Mouse (Mus musculus): ENCODE data around the gene Foxn3. TPM values are rescaled to one million over a fixed set of nuclear protein-coding genes. Genes with fewer than 3 reads are reported as not detected.

Gene Foxn3
- total RNA-seq, 1 experiment from 2014 or later = 41.7 TPM

DNA sequence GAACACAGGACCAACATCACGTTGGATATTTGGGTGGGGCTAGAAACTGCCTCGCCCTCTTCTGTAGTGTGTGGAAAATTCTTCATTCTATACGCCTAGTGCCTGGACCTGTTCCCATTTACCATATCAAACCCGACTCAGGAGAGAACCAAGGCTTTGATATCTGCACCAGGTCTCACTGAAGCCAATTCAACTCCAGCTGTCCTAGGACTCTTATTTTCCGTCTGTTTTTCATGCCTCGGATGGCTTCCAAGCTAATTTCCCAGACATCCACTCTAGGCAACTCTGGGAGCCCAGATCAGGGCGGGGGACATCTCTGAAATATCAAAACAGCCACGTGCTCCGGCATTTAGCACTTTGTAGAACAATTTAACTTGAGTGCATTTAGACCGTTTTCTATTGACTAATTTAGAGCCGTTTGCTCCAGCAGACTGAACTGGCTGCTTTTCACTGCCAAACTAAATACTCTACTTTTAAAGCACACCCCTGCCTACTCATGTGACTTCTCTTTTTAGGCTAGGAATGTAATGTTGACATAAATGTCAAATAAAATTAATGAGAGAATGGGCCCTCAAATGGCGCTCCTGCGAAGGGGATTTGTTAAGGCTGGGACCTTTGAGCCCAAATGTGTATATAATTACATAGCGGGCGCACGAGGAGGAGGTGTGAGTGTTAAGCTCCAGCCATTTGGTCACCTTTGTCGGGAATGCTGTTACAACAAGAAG is 33.5 kb downstream of the Foxn3 start:
- peak; percentile 30; the same call in 1 of the 2 replicates for ATAC-seq (replicated peaks; ENCODE audit: low read depth, poor library complexity, severe bottlenecking)

DNA sequence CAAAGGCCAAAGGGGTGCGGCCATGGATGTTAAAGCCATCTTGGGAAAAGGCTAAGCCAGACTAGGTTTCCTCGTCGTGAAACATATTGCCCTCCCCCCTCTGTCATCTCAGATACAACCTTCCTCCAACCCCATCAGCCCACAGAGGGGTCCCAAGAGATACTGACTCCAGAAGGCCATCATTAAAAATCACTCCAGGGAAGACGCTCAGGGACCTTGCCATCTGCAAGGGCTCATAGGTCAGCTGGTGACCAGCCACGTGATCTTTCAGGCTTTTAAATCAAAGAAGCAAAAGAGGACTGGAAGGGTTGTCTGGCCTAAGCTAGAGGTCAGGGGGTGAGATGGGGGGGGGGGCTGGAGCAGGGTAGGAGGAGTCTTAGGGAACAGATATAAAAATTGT is 34.4 kb downstream of the Foxn3 start:
- ATAC-seq (replicated peaks; ENCODE audit: low read depth, poor library complexity, severe bottlenecking) = no peak

DNA sequence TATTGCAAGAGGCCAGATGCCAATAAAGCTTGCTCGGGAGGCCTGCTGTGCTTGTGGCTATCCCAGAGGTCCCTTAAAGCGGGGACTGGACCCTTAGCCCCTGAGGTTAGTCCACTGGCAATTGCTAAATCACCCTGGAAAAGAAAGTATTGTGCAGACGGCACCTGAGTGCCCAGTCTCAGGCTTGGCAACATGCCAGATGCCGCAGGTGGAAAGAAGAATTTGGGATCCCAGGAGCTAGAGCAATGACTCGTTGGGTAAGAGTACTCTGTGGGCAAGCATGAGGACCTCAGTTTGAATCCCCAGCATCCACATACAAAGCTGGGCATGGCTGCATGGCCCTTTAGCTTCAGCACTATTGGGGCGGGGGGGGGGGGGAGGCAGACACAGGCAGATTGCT is 35.9 kb downstream of the Foxn3 start:
- no peak for ATAC-seq (replicated peaks; ENCODE audit: low read depth, poor library complexity, severe bottlenecking)

GRCm38 (mm10) chr12:99526571-99527140 is 36.7 kb downstream of the Foxn3 start:
- ATAC-seq (replicated peaks; ENCODE audit: low read depth, poor library complexity, severe bottlenecking) = peak; percentile 53

GRCm38 (mm10) chr12:99522882-99523281 is 40.5 kb downstream of the Foxn3 start:
- peak; percentile 66 for ATAC-seq (replicated peaks; ENCODE audit: low read depth, poor library complexity, severe bottlenecking)

DNA sequence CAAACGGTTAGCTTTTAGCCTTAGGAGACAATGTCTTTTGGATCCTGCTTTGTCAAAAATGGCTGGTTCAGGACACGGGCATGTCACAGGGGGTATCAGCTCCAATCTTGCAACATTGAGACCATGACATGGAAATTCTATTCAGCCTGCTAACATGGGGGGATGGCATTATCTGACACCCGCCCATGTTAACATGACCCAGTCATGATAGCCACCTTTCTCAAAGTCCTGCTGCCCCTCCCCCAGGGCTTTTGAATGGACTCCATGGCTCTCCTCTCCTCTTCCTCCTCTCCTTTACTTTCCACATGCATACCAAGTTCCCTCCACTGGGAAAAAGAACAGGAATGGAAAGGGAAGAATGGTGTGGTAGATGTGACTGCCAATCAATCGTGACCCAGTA is 43.5 kb downstream of the Foxn3 start:
- no peak for ATAC-seq (replicated peaks; ENCODE audit: low read depth, poor library complexity, severe bottlenecking)

DNA sequence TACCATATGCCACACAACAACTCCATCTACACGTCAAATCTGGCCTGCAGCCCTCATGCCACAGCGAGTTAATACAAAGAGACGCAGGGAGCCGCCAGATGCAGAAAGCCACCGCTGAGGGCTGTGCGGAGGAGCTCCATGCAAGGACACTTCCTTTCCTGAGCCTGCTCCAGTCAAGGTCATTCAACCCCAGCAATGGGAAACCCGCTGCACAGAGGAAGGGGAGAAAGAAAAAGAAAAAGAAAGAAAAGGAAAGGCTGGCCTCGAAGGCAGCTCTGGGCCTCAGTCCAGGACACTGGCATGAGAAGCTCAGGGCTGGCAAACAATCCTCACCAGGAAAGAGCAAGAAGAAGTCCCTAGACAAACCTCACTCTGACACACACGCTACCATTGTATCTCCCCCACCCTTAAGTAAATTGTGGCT is 44.2 kb downstream of the Foxn3 start:
- no peak for ATAC-seq (replicated peaks; ENCODE audit: low read depth, poor library complexity, severe bottlenecking)

- no peak for ATAC-seq (replicated peaks; ENCODE audit: low read depth, poor library complexity, severe bottlenecking)
Observed at GRCm38 (mm10) chr12:99518640-99519039, 44.7 kb downstream of the Foxn3 start.

DNA sequence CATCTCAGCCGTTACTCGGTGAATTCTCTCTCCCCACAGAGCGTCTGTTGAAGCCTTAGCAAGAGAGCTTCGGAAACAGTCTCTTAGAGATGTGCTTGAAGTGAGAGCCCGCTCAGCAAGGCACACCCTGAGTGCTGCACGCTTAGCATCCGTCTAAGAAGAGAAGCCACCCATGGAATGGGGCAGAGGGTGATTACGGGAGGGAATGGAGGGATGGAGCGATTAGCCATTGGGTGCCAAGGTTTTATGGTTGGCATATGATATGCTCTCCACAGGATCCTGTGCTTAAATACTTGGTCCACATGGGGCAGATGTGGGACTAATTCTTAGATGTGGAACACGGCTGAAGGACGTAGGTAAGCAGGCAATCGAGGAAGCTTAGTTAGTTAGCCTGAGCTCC is 45.3 kb downstream of the Foxn3 start:
- no peak for ATAC-seq (replicated peaks; ENCODE audit: low read depth, poor library complexity, severe bottlenecking)

GRCm38 (mm10) chr12:99517296-99517695 is 46.1 kb downstream of the Foxn3 start:
- no peak for ATAC-seq (replicated peaks; ENCODE audit: low read depth, poor library complexity, severe bottlenecking)

DNA sequence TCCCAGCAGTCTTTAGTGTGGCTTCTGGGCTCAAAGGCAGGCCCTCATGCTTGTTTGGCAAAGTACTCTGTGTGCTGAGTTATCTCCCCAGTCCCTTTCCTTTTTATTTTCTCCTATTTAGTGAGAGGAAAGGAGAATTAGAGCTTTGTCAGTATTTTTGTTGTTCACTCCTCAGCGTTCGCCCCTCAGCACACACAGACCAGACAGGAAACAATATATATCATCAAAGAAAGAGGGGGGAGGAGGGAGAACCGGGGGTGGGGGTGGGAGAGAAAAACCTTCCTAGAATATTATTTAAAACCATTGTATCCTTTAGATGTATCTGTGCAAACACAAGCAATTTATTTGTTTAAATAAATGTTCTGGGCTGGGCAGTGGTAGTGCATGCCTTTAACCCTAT is 47.9 kb downstream of the Foxn3 start:
- ATAC-seq (replicated peaks; ENCODE audit: low read depth, poor library complexity, severe bottlenecking) = no peak

GRCm38 (mm10) chr12:99511644-99512043 is 51.7 kb downstream of the Foxn3 start:
- ATAC-seq (replicated peaks; ENCODE audit: low read depth, poor library complexity, severe bottlenecking) = 0 out of 2 replicates have a peak, but pooled peaks have one; percentile 36

- no peak for ATAC-seq (replicated peaks; ENCODE audit: low read depth, poor library complexity, severe bottlenecking)
Observed at GRCm38 (mm10) chr12:99510759-99511158, 52.6 kb downstream of the Foxn3 start.

GRCm38 (mm10) chr12:99502225-99502624 is 61.2 kb downstream of the Foxn3 start:
- ATAC-seq (replicated peaks; ENCODE audit: low read depth, poor library complexity, severe bottlenecking) = no peak

DNA sequence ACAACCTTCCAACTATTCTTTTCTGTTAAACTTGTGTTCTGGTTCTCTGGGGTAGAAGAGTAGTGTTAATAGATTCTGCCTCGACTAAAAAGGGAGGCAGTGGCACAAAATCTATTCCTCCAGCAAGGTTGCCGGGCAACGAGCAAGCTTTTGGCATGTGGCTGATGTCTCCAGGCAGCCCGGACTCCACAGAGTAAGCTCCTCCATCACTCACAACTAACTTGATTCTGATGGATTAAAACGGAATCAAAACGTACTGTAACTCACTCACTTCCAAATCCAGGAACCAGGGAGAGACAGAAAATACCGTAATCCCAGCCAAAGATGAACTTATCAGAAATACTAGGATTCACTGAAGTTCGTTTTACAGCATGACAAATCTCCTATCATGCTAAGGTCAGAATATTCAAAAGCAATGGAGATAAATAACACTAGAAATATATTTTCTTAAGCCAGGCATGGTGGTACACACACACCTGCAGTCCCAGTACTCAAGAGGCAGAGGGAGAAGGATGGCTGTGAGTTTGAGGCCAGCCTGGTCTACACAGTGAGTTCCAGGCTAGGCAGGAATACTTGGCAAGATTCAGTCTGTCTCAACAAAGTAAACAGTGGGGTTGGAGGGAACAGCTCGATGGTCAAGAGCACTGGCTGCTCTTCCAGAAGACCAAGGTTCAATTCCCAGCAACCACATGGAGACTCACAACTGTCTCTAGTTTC is 64.2 kb downstream of the Foxn3 start:
- ATAC-seq (replicated peaks; ENCODE audit: low read depth, poor library complexity, severe bottlenecking) = no peak

- ATAC-seq (replicated peaks; ENCODE audit: low read depth, poor library complexity, severe bottlenecking) = no peak
Observed at GRCm38 (mm10) chr12:99498189-99498977, 65.0 kb downstream of the Foxn3 start.

GRCm38 (mm10) chr12:99496945-99497344 is 66.4 kb downstream of the Foxn3 start:
- ATAC-seq (replicated peaks; ENCODE audit: low read depth, poor library complexity, severe bottlenecking) = no peak

- ATAC-seq (replicated peaks; ENCODE audit: low read depth, poor library complexity, severe bottlenecking) = no peak
Observed at GRCm38 (mm10) chr12:99490216-99490615, 73.2 kb downstream of the Foxn3 start.

- no peak for ATAC-seq (replicated peaks; ENCODE audit: low read depth, poor library complexity, severe bottlenecking)
Observed at GRCm38 (mm10) chr12:99489001-99489592, 74.3 kb downstream of the Foxn3 start.

- peak; percentile 62 for ATAC-seq (replicated peaks; ENCODE audit: low read depth, poor library complexity, severe bottlenecking)
Observed at GRCm38 (mm10) chr12:99480372-99480771, 83.0 kb downstream of the Foxn3 start.
